Mouse (Mus musculus) intestine, embryonic 14.5 days (tissue): ENCODE data around the gene Fam214a. TPM values are rescaled to one million over a fixed set of nuclear protein-coding genes. Genes with fewer than 3 reads are reported as not detected.
A peak's percentile ranks its signal among the peaks of the same experiment; 100 is the strongest.

Experiments used
- ATAC-seq: fragments of 200-750 bp; cut with Nextera tagmentation; replicated peaks from 2 replicates; pipeline ENCODE4 v1.8.0; 2017; ENCODE audit warnings: low read depth, moderate number of reproducible peaks, moderate TSS enrichment, moderate library complexity; ENCODE audit not compliant: low FRiP score, low TSS enrichment
- DNase-seq: peaks from one replicate; pipeline ENCODE4 v3.0.0-alpha.2; 2018; ENCODE audit warnings: low spot score
- H3K27ac ChIP-seq: fragments of 300-500 bp; sonication (generic); 2 replicates; pipeline ENCODE4 v1.5.1; 2014; ENCODE audit warnings: low read depth, mild to moderate bottlenecking, control low read depth
- H3K27me3 ChIP-seq: fragments of 300-500 bp; sonication (generic); replicated peaks from 2 replicates; pipeline ENCODE4 v1.6.1; 2014; ENCODE audit warnings: low read length, control low read depth; ENCODE audit not compliant: control insufficient read depth, insufficient read depth
- H3K36me3 ChIP-seq: fragments of 300-500 bp; sonication (generic); 2 replicates; pipeline ENCODE4 v1.6.1; 2014; ENCODE audit warnings: low read length, control low read depth; ENCODE audit not compliant: control insufficient read depth, insufficient read depth
- H3K4me1 ChIP-seq: fragments of 300-500 bp; sonication (generic); replicated peaks from 2 replicates; pipeline ENCODE4 v1.6.1; 2014; ENCODE audit warnings: low read length, control low read depth, mixed read lengths; ENCODE audit not compliant: control insufficient read depth, insufficient read depth
- H3K4me2 ChIP-seq: fragments of 300-500 bp; sonication (generic); 2 replicates; pipeline ENCODE4 v1.6.1; 2014; ENCODE audit warnings: low read length
- H3K4me3 ChIP-seq: fragments of 300-500 bp; sonication (generic); 2 replicates; pipeline ENCODE4 v1.5.1; 2014; ENCODE audit warnings: low read depth, low read length, control low read depth, mixed read lengths
- H3K9ac ChIP-seq: fragments of 300-500 bp; sonication (generic); 2 replicates; pipeline ENCODE4 v1.6.1; 2014; ENCODE audit warnings: mild to moderate bottlenecking, low read length
- H3K9me3 ChIP-seq: fragments of 300-500 bp; sonication (generic); 2 replicates; pipeline ENCODE4 v1.6.1; 2016; ENCODE audit warnings: low read length, control low read depth; ENCODE audit not compliant: control insufficient read depth
- WGBS: fragments of 180-500 bp; shearing (Covaris S2); extraction: QIAGEN DNeasy Blood & Tissue Kit; methylation state at CpG from one replicate; pipeline ENCODE4 v1.1.7; 2014; 5-methylcytosine and 5-hydroxymethylcytosine counted together
- polyA plus RNA-seq: library from polyadenylated mRNA; unstranded; fragments of >200 nt; fragmentation: Nextera tagmentation; extraction: Ambion mirVana; gene quantifications from 2 replicates; pipeline ENCODE4 v1.2.1, GENCODE M21; 2014

The Fam214a gene
- 8.9 and 11.1 TPM in 2 replicates for polyA plus RNA-seq

DNA sequence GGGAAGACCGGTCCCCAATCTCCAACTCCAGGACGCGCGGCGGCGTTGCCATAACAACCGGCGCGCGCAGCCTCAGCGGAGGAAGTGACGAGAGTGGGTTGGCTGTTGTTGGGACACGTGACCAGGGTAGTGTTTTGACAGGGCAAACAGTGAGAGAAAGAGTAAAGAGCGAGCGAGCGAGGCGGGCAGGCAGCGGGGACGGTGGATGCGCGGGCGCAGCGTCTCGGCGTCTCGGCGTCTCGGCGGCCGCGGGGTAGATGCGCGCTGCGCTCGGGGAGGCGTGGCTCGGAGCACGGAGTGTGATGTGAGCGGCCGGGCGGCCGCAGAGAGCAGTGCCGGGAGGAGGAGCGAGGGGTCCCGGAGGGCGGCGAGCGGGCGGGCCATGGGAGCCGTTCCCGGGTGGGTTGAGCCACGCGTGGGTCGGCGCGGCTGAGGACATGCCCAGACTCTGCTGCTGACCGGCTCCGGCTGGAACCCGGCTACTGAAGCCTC is at the start of gene Fam214a:
TSS of gene Fam214a (plus strand) at position 129 of the 492 bp plus-strand sequence.
- ATAC-seq (peak; percentile 96), DNase-seq (peak; percentile 95)
- Histone ChIP-seq H3K4me2 (peak within 1 kb of the TSS; percentile 75), H3K36me3 (no peaks in the 10 kb centered on the region), H3K9me3 (no peaks in the 10 kb centered on the region), H3K27me3 (no peaks in the 10 kb centered on the region), H3K9ac (peak within 1 kb of the TSS; percentile 66), H3K27ac (peak within 1 kb of the TSS; percentile 87), H3K4me1 (peaks cover 7% of the 10 kb centered on the region), H3K4me3 (peak within 1 kb of the TSS; percentile 75)
- under 1% methylated on average over 59 of the region's 59 CpGs for WGBS

- Histone ChIP-seq H3K27me3 (no peaks in the 10 kb centered on the region), H3K36me3 (no peaks in the 10 kb centered on the region), H3K27ac (no peak overlapping the region), H3K4me1 (0 out of 2 replicates have a peak, but pooled peaks cover 3% of the 10 kb centered on the region), H3K4me2 (no peak overlapping the region), H3K4me3 (no peak overlapping the region), H3K9ac (no peak overlapping the region), H3K9me3 (no peaks in the 10 kb centered on the region)
- ATAC-seq, result peak; percentile 67
- 11% methylated on average over 7 of the region's 7 CpGs for WGBS
- DNase-seq, result peak; percentile 84
Measured at GRCm38 (mm10) chr9:74904866-74905508, 47.7 kb upstream of the Fam214a start.

GRCm38 (mm10) chr9:74906951-74907350 is 45.7 kb upstream of the Fam214a start:
- Histone ChIP-seq H3K4me1 (peaks cover 8% of the 10 kb centered on the region; the same call in 1 of the 2 replicates), H3K9me3 (no peaks in the 10 kb centered on the region), H3K9ac (no peak overlapping the region), H3K27ac (no peak overlapping the region), H3K4me2 (no peak overlapping the region), H3K4me3 (no peak overlapping the region), H3K36me3 (no peaks in the 10 kb centered on the region), H3K27me3 (no peaks in the 10 kb centered on the region)
- DNase-seq (no peak), ATAC-seq (peak; percentile 50; the same call in 1 of the 2 replicates)
- WGBS, result 24% methylated on average over 4 of the region's 4 CpGs

DNA sequence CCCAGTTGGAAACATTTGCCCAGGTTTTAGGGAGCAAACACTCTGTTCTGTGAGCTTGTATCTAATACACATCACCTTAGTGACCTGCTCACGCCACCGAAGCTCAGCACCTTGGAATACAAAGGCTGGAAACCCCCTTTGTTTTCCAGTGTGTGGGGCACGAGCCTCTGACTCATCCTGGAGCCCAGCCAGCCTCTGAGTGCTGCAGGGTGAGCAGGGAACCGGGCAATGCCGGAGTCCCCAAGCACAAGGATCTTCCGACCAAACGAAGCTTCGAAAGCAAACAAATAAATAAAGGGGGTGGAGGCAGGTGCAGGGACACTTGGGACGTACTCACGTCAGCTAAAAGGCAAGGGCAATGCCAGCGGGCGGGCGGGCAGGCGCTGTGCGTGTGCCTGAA is 43.4 kb upstream of the Fam214a start:
- Histone ChIP-seq H3K27me3 (no peaks in the 10 kb centered on the region), H3K4me2 (no peak overlapping the region), H3K36me3 (no peaks in the 10 kb centered on the region), H3K9me3 (no peaks in the 10 kb centered on the region), H3K4me3 (no peak overlapping the region), H3K9ac (no peak overlapping the region), H3K27ac (no peak overlapping the region), H3K4me1 (peaks cover 9% of the 10 kb centered on the region; the same call in 1 of the 2 replicates)
- DNase-seq, result no peak
- ATAC-seq, result no peak
- WGBS, result 75% methylated on average over 15 of the region's 15 CpGs

DNA sequence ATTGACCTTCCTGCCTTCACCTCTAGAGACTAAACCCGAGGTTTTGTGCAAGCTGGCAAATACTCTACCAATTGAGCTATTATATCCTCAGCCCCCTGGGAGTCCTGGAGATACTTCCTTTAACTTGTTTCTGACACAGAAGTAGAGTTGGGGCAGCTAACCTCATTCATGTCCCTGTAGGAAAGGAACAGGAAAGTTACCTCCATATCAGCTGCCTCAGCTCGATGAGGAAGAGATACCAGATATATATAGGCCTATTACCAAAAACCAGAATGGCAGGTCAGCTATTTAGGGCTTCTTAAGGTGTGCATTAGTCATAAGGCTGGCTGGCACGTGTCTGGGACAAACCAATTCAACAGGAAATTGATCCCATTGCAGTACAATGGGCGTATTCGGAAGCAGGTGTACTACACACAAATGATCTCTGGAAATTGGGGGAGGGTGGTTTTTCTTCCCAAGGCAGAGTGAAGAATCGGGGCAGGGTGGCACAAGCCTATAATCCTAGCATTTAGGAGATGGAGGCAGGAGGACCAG is 42.4 kb upstream of the Fam214a start:
- Histone ChIP-seq H3K9ac (no peak overlapping the region), H3K4me3 (no peak overlapping the region), H3K27ac (no peak overlapping the region), H3K27me3 (no peaks in the 10 kb centered on the region), H3K9me3 (no peaks in the 10 kb centered on the region), H3K36me3 (no peaks in the 10 kb centered on the region), H3K4me2 (no peak overlapping the region), H3K4me1 (peaks cover 9% of the 10 kb centered on the region; the same call in 1 of the 2 replicates)
- ATAC-seq (no peak), DNase-seq (no peak)
- 78% methylated on average over 6 of the region's 6 CpGs for WGBS

DNA sequence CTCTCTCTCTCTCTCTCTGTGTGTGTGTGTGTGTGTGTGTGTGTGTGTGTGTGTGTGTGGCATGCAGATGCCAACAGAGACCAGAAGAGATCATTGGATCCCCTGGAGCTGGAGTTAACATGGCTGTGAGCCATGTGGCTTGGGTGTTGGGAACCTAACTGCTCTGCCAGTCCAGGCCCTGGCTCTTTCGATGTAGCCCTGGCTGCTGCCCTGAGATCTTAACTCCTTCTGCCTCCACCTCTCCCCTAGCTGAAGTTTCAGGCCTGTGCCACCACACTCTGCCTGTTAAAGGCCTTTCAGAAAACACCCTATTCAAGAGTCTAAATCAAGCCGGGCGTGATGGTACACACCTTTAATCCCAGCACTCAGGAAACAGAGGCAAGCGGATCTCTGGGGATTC is 41.3 kb upstream of the Fam214a start:
- ATAC-seq, result no peak
- Histone ChIP-seq H3K36me3 (no peaks in the 10 kb centered on the region), H3K27ac (0 out of 2 replicates have a peak overlapping the region, but pooled peaks have one; percentile 3), H3K4me3 (no peak overlapping the region), H3K4me2 (no peak overlapping the region), H3K9me3 (no peaks in the 10 kb centered on the region), H3K27me3 (no peaks in the 10 kb centered on the region), H3K9ac (no peak overlapping the region), H3K4me1 (peaks cover 9% of the 10 kb centered on the region; the same call in 1 of the 2 replicates)
- 73% methylated on average over 4 of the region's 4 CpGs for WGBS
- DNase-seq, result no peak

DNA sequence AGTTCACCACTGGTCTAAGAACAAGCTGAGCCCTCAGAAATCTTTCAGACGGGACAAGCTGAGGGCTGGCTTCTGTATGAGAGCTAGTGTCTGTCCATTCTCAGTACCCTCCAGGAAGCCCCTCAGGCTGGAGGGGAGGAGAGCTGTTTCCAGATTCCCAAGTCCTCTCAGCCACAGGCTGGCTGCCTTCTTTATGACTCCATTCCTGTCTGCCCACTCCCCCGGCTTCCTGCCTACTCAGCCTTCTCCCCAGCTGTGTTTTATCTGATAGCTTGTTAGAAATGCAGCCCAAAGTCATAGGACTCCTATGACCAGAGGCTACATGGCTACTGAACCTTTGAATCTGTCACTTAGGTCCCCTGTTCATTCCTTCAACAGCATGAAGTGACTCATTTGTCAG is 40.8 kb upstream of the Fam214a start:
- Histone ChIP-seq H3K4me3 (no peak overlapping the region), H3K36me3 (no peaks in the 10 kb centered on the region), H3K27me3 (no peaks in the 10 kb centered on the region), H3K9ac (no peak overlapping the region), H3K4me2 (no peak overlapping the region), H3K9me3 (no peaks in the 10 kb centered on the region), H3K4me1 (peaks cover 9% of the 10 kb centered on the region; the same call in 1 of the 2 replicates), H3K27ac (0 out of 2 replicates have a peak overlapping the region, but pooled peaks have one; percentile 3)
- DNase-seq (no peak), ATAC-seq (no peak)
- WGBS, result 8% methylated on average over 2 of the region's 2 CpGs

GRCm38 (mm10) chr9:74912619-74913376 is 39.9 kb upstream of the Fam214a start:
- 64% methylated on average over 19 of the region's 19 CpGs for WGBS
- Histone ChIP-seq H3K4me1 (peaks cover 7% of the 10 kb centered on the region; the same call in 1 of the 2 replicates), H3K9me3 (0 out of 2 replicates have a peak, but pooled peaks cover 5% of the 10 kb centered on the region), H3K4me3 (no peak overlapping the region), H3K36me3 (no peaks in the 10 kb centered on the region), H3K27me3 (no peaks in the 10 kb centered on the region), H3K9ac (no peak overlapping the region), H3K27ac (no peak overlapping the region), H3K4me2 (no peak overlapping the region)
- no peak for ATAC-seq
- no peak for DNase-seq
